In genomic region chr11:94441122-94441521, GRCm38 (mm10) we compare ENCODE assay signal across 11 mouse cellular contexts. TPM values are rescaled to one million over a fixed set of nuclear protein-coding genes. Genes with fewer than 3 reads are reported as not detected.
DNase-seq lines count a peak whose midpoint lies in the region; ATAC-seq and TF ChIP-seq lines count a peak whose summit lies in the region.
"Had no signal": no experiment of that assay in that cellular context is flagged by ENCODE, and none has a peak within 500 bp of the region (broad histone marks: within the 10 kb centered on the region; RNA-seq: fewer than 3 reads in every experiment).

No protein-coding gene starts in this region.

- H3K36me3 ChIP-seq in lung, postnatal 0 days (ENCODE audit: insufficient read depth, low read length): no peaks in the 10 kb centered on the region
- peaks cover 94% of the 10 kb centered on the region for H3K36me3 ChIP-seq in limb, embryonic 12.5 days
- H3K36me3 ChIP-seq in intestine, embryonic 15.5 days: no peaks in the 10 kb centered on the region

- 0 out of 2 replicates have a peak, but pooled peaks have one; percentile 12 for ATAC-seq in lung, postnatal 0 days
- no peak for ATAC-seq in limb, embryonic 12.5 days (ENCODE audit: insufficient number of reproducible peaks, insufficient read depth, low FRiP score, low TSS enrichment, low read depth)
- ATAC-seq in intestine, embryonic 15.5 days: no peak
- ATAC-seq: intestine, postnatal 0 days had no signal

- H3K4me3 ChIP-seq in lung, postnatal 0 days (ENCODE audit: low read depth, low read length): no peak overlapping the region
- H3K4me3 ChIP-seq in lung, adult 2 months (replicated peaks; ENCODE audit: extremely low read depth, low read depth, low read length): no peak overlapping the region
- H3K4me3 ChIP-seq in limb, embryonic 12.5 days (replicated peaks): no peak overlapping the region
- no peak overlapping the region for H3K4me3 ChIP-seq in intestine, embryonic 15.5 days (replicated peaks)
- H3K4me3 ChIP-seq: limb, embryonic 15.5 days had no signal

- DNase-seq in embryo, embryonic 10 days (ENCODE audit: low spot score): peak; percentile 54
- no peak for DNase-seq in embryo, embryonic 9.5 days (ENCODE audit: extremely low spot score)
- peak; percentile 21 for DNase-seq in lung, postnatal 0 days (ENCODE audit: low spot score)
- no peak for DNase-seq in lung, adult 2 months
- DNase-seq in retina, postnatal 1 day: peak; percentile 69
- no peak for DNase-seq in adrenal gland, postnatal 14 days
- DNase-seq: lung, postnatal 4 days had no signal

- no peaks in the 10 kb centered on the region for H3K27me3 ChIP-seq in lung, postnatal 0 days (replicated peaks; ENCODE audit: insufficient read depth, low read length)
- H3K27me3 ChIP-seq in limb, embryonic 12.5 days: no peaks in the 10 kb centered on the region
- H3K27me3 ChIP-seq in intestine, embryonic 15.5 days (replicated peaks): no peaks in the 10 kb centered on the region
- H3K27me3 ChIP-seq: limb, embryonic 15.5 days had no signal

- no peak for TF ChIP-seq POLR2A in lung, adult 2 months (IDR thresholded peaks at IDR 0.05; ENCODE audit: borderline replicate concordance, extremely low read depth, low read depth, low read length)

- H3K9me3 ChIP-seq in lung, postnatal 0 days (ENCODE audit: low read length): no peaks in the 10 kb centered on the region
- no peaks in the 10 kb centered on the region for H3K9me3 ChIP-seq in limb, embryonic 12.5 days
- H3K9me3 ChIP-seq in intestine, embryonic 15.5 days: no peaks in the 10 kb centered on the region
- H3K9me3 ChIP-seq: limb, embryonic 15.5 days had no signal

- no peak overlapping the region for H3K4me2 ChIP-seq in lung, postnatal 0 days (replicated peaks; ENCODE audit: low read depth, low read length)
- H3K4me2 ChIP-seq in limb, embryonic 12.5 days: no peak overlapping the region
- H3K4me2 ChIP-seq in intestine, embryonic 15.5 days (replicated peaks): no peak overlapping the region
- H3K4me2 ChIP-seq: limb, embryonic 15.5 days had no signal

- H3K4me1 ChIP-seq in lung, postnatal 0 days (ENCODE audit: insufficient read depth, low read depth, low read length): no peaks in the 10 kb centered on the region
- H3K4me1 ChIP-seq in lung, adult 2 months (ENCODE audit: control insufficient read depth, insufficient read depth, low read length): no peaks in the 10 kb centered on the region
- peaks cover 59% of the 10 kb centered on the region for H3K4me1 ChIP-seq in limb, embryonic 12.5 days (replicated peaks)
- 0 out of 2 replicates have a peak, but pooled peaks cover 2% of the 10 kb centered on the region for H3K4me1 ChIP-seq in intestine, embryonic 15.5 days (replicated peaks)

- H3K9ac ChIP-seq in lung, postnatal 0 days (replicated peaks; ENCODE audit: low read depth): no peak overlapping the region
- 0 out of 2 replicates have a peak overlapping the region, but pooled peaks have one; percentile 23 for H3K9ac ChIP-seq in limb, embryonic 12.5 days (replicated peaks)
- no peak overlapping the region for H3K9ac ChIP-seq in intestine, embryonic 15.5 days
- H3K9ac ChIP-seq: limb, embryonic 15.5 days had no signal

- no peak for TF ChIP-seq CTCF in lung, postnatal 0 days (IDR thresholded peaks at IDR 0.05)
- TF ChIP-seq CTCF in lung, adult 2 months (IDR thresholded peaks at IDR 0.05; ENCODE audit: insufficient read depth, low read length): no peak

- WGBS in lung, postnatal 0 days: 34% methylated on average over 7 of the region's 7 CpGs
- WGBS in lung, adult 2 months: 44% methylated on average over 7 of the region's 7 CpGs
- WGBS in limb, embryonic 12.5 days: 37% methylated on average over 7 of the region's 7 CpGs
- WGBS in intestine, embryonic 15.5 days: 51% methylated on average over 7 of the region's 7 CpGs

- no peak for TF ChIP-seq EP300 in lung, postnatal 0 days (IDR thresholded peaks at IDR 0.05)

- no peak overlapping the region for H3K27ac ChIP-seq in lung, postnatal 0 days (ENCODE audit: low read length)
- peak overlapping the region; percentile 62; the same call in 1 of the 2 replicates for H3K27ac ChIP-seq in limb, embryonic 12.5 days
- no peak overlapping the region for H3K27ac ChIP-seq in intestine, embryonic 15.5 days

RNA-seq across cellular contexts. Expression of gene Cacna1g, which starts 32.9 kb away (rescaled TPM):
- polyA plus RNA-seq in lung, postnatal 0 days (2015; fragmentation: Nextera tagmentation; extraction: Ambion mirVana): 1.4 and 3.1 TPM in 2 replicates
- 3.5 and 4.3 TPM in 2 replicates for polyA plus RNA-seq in lung, adult 2 months (2012; rRNA removed)
- 25.5 and 26.9 TPM in 2 replicates for polyA plus RNA-seq in limb, embryonic 12.5 days (2016; fragmentation: Nextera tagmentation; extraction: Ambion mirVana)
- total RNA-seq in adrenal gland, postnatal 14 days (2021): 0.89 and 1.5 TPM in 2 replicates
- polyA plus RNA-seq in intestine, embryonic 15.5 days (2015; fragmentation: Nextera tagmentation; extraction: Ambion mirVana): 5.2 and 7.9 TPM in 2 replicates

RNA-seq across cellular contexts. Expression of gene Spata20, which starts 44.9 kb away (rescaled TPM):
- 0.14 TPM in 1 of 2 replicates, not detected in the other for polyA plus RNA-seq in lung, postnatal 0 days (2015; fragmentation: Nextera tagmentation; extraction: Ambion mirVana)
- 0.15 and 0.70 TPM in 2 replicates for polyA plus RNA-seq in lung, adult 2 months (2012; rRNA removed)
- polyA plus RNA-seq in limb, embryonic 12.5 days (2016; fragmentation: Nextera tagmentation; extraction: Ambion mirVana): 0.20 and 0.40 TPM in 2 replicates
- total RNA-seq in adrenal gland, postnatal 14 days (2021): not detected in 2 replicates
- polyA plus RNA-seq in intestine, embryonic 15.5 days (2015; fragmentation: Nextera tagmentation; extraction: Ambion mirVana): 0.06 TPM in 1 of 2 replicates, not detected in the other
- polyA plus RNA-seq: intestine, postnatal 0 days had no signal

RNA-seq across cellular contexts. Expression of gene Abcc3, which starts 48.3 kb away (rescaled TPM):
- polyA plus RNA-seq in lung, postnatal 0 days (2015; fragmentation: Nextera tagmentation; extraction: Ambion mirVana): 8.7 and 10.4 TPM in 2 replicates
- polyA plus RNA-seq in lung, adult 2 months (2012; rRNA removed): 47.6 and 57.9 TPM in 2 replicates
- 0.63 and 0.84 TPM in 2 replicates for polyA plus RNA-seq in limb, embryonic 12.5 days (2016; fragmentation: Nextera tagmentation; extraction: Ambion mirVana)
- total RNA-seq in adrenal gland, postnatal 14 days (2021): 4.0 and 9.1 TPM in 2 replicates
- polyA plus RNA-seq in intestine, embryonic 15.5 days (2015; fragmentation: Nextera tagmentation; extraction: Ambion mirVana): 1.5 and 2.6 TPM in 2 replicates

RNA-seq across cellular contexts. Expression of gene Epn3, which starts 58.7 kb away (rescaled TPM):
- 33.2 and 34.5 TPM in 2 replicates for polyA plus RNA-seq in lung, postnatal 0 days (2015; fragmentation: Nextera tagmentation; extraction: Ambion mirVana)
- 60.0 and 62.2 TPM in 2 replicates for polyA plus RNA-seq in lung, adult 2 months (2012; rRNA removed)
- 2.8 and 4.1 TPM in 2 replicates for polyA plus RNA-seq in limb, embryonic 12.5 days (2016; fragmentation: Nextera tagmentation; extraction: Ambion mirVana)
- 12.1 and 13.5 TPM in 2 replicates for total RNA-seq in adrenal gland, postnatal 14 days (2021)
- polyA plus RNA-seq in intestine, embryonic 15.5 days (2015; fragmentation: Nextera tagmentation; extraction: Ambion mirVana): 2.1 and 3.3 TPM in 2 replicates

Comparison
In these comparisons a context has a peak if more than half of its experiments do, and no peak if none do; other contexts are left out.
1. DNase-seq: peak in embryo, embryonic 10 days (single experiment), lung, postnatal 0 days (single experiment) and retina, postnatal 1 day (single experiment); none in embryo, embryonic 9.5 days (single experiment), lung, adult 2 months (single experiment) and adrenal gland, postnatal 14 days (single experiment).